Mouse (Mus musculus): ENCODE measurements around the gene Dip2c. TPM values are rescaled to one million over a fixed set of nuclear protein-coding genes. Genes with fewer than 3 reads are reported as not detected.

Dip2c gene
- 5.4 and 6.1 TPM in 2 replicates for polyA plus RNA-seq (2014; fragmentation: Nextera tagmentation; extraction: Ambion mirVana)

- Histone ChIP-seq H3K9ac (replicated peaks; ENCODE audit: low read length) (peak within 1 kb of the TSS; percentile 96), H3K36me3 (replicated peaks; ENCODE audit: control insufficient read depth, insufficient read depth, low read depth, low read length) (no peaks in the 10 kb centered on the region), H3K9me3 (replicated peaks; ENCODE audit: control insufficient read depth, low read length) (no peaks in the 10 kb centered on the region), H3K4me3 (ENCODE audit: low read depth, low read length) (peak within 1 kb of the TSS; percentile 93), H3K4me2 (ENCODE audit: low read depth, low read length) (peak within 1 kb of the TSS; percentile 62), H3K27ac (replicated peaks; ENCODE audit: low read depth, low read length) (peak within 1 kb of the TSS; percentile 94), H3K27me3 (ENCODE audit: control insufficient read depth, insufficient read depth, low read length) (no peaks in the 10 kb centered on the region), H3K4me1 (ENCODE audit: control insufficient read depth, insufficient read depth, low read length) (no peaks in the 10 kb centered on the region)
- peak; percentile 93 for DNase-seq (ENCODE audit: low spot score)
- peak; percentile 96 for ATAC-seq (replicated peaks; ENCODE audit: insufficient number of reproducible peaks, low FRiP score, low TSS enrichment, low read depth)
- under 1% methylated on average over 61 of the region's 67 CpGs for WGBS
Observed at GRCm38 (mm10) chr13:9276322-9276855, at the start of gene Dip2c. Gene Dip2c, plus strand, starts transcription at chr13:9276528.

- no peak overlapping the region for H3K4me2 ChIP-seq (ENCODE audit: low read depth, low read length)
- WGBS: 82% methylated on average over 5 of the region's 5 CpGs
- no peak for DNase-seq (ENCODE audit: low spot score)
- H3K36me3 ChIP-seq (replicated peaks; ENCODE audit: control insufficient read depth, insufficient read depth, low read depth, low read length): no peaks in the 10 kb centered on the region
- no peaks in the 10 kb centered on the region for H3K4me1 ChIP-seq (ENCODE audit: control insufficient read depth, insufficient read depth, low read length)
- H3K4me3 ChIP-seq (ENCODE audit: low read depth, low read length): no peak overlapping the region
- H3K27ac ChIP-seq (replicated peaks; ENCODE audit: low read depth, low read length): no peak overlapping the region
- no peaks in the 10 kb centered on the region for H3K27me3 ChIP-seq (ENCODE audit: control insufficient read depth, insufficient read depth, low read length)
- no peak for ATAC-seq (replicated peaks; ENCODE audit: insufficient number of reproducible peaks, low FRiP score, low TSS enrichment, low read depth)
- no peaks in the 10 kb centered on the region for H3K9me3 ChIP-seq (replicated peaks; ENCODE audit: control insufficient read depth, low read length)
- H3K9ac ChIP-seq (replicated peaks; ENCODE audit: low read length): no peak overlapping the region
Observed at GRCm38 (mm10) chr13:9227078-9227477, 49.2 kb upstream of the Dip2c start.

- Histone ChIP-seq H3K4me2 (ENCODE audit: low read depth, low read length) (no peak overlapping the region), H3K27ac (replicated peaks; ENCODE audit: low read depth, low read length) (no peak overlapping the region), H3K4me1 (ENCODE audit: control insufficient read depth, insufficient read depth, low read length) (no peaks in the 10 kb centered on the region), H3K36me3 (replicated peaks; ENCODE audit: control insufficient read depth, insufficient read depth, low read depth, low read length) (no peaks in the 10 kb centered on the region), H3K4me3 (ENCODE audit: low read depth, low read length) (no peak overlapping the region), H3K9ac (replicated peaks; ENCODE audit: low read length) (no peak overlapping the region), H3K27me3 (ENCODE audit: control insufficient read depth, insufficient read depth, low read length) (no peaks in the 10 kb centered on the region), H3K9me3 (replicated peaks; ENCODE audit: control insufficient read depth, low read length) (no peaks in the 10 kb centered on the region)
- 86% methylated on average over 7 of the region's 7 CpGs for whole genome bisulfite sequencing
- DNase-seq (ENCODE audit: low spot score) (no peak), ATAC-seq (replicated peaks; ENCODE audit: insufficient number of reproducible peaks, low FRiP score, low TSS enrichment, low read depth) (no peak)
Observed at GRCm38 (mm10) chr13:9237495-9237894, 38.8 kb upstream of the Dip2c start.

- H3K9me3 ChIP-seq (replicated peaks; ENCODE audit: control insufficient read depth, low read length): no peaks in the 10 kb centered on the region
- WGBS: 82% methylated on average over 5 of the region's 5 CpGs
- no peaks in the 10 kb centered on the region for H3K27me3 ChIP-seq (ENCODE audit: control insufficient read depth, insufficient read depth, low read length)
- no peak overlapping the region for H3K27ac ChIP-seq (replicated peaks; ENCODE audit: low read depth, low read length)
- no peak for DNase-seq (ENCODE audit: low spot score)
- no peak overlapping the region for H3K4me3 ChIP-seq (ENCODE audit: low read depth, low read length)
- no peaks in the 10 kb centered on the region for H3K36me3 ChIP-seq (replicated peaks; ENCODE audit: control insufficient read depth, insufficient read depth, low read depth, low read length)
- no peak for ATAC-seq (replicated peaks; ENCODE audit: insufficient number of reproducible peaks, low FRiP score, low TSS enrichment, low read depth)
- H3K4me1 ChIP-seq (ENCODE audit: control insufficient read depth, insufficient read depth, low read length): no peaks in the 10 kb centered on the region
- H3K4me2 ChIP-seq (ENCODE audit: low read depth, low read length): no peak overlapping the region
- no peak overlapping the region for H3K9ac ChIP-seq (replicated peaks; ENCODE audit: low read length)
Observed at GRCm38 (mm10) chr13:9239127-9239526, 37.2 kb upstream of the Dip2c start.

- Histone ChIP-seq H3K4me3 (ENCODE audit: low read depth, low read length) (no peak overlapping the region), H3K27me3 (ENCODE audit: control insufficient read depth, insufficient read depth, low read length) (no peaks in the 10 kb centered on the region), H3K4me1 (ENCODE audit: control insufficient read depth, insufficient read depth, low read length) (no peaks in the 10 kb centered on the region), H3K4me2 (ENCODE audit: low read depth, low read length) (no peak overlapping the region), H3K9ac (replicated peaks; ENCODE audit: low read length) (no peak overlapping the region), H3K27ac (replicated peaks; ENCODE audit: low read depth, low read length) (no peak overlapping the region), H3K9me3 (replicated peaks; ENCODE audit: control insufficient read depth, low read length) (no peaks in the 10 kb centered on the region), H3K36me3 (replicated peaks; ENCODE audit: control insufficient read depth, insufficient read depth, low read depth, low read length) (no peaks in the 10 kb centered on the region)
- no peak for DNase-seq (ENCODE audit: low spot score)
- 88% methylated on average over 12 of the region's 12 CpGs for WGBS
- no peak for ATAC-seq (replicated peaks; ENCODE audit: insufficient number of reproducible peaks, low FRiP score, low TSS enrichment, low read depth)
Observed at GRCm38 (mm10) chr13:9239631-9240236, 36.6 kb upstream of the Dip2c start.

- 78% methylated on average over 4 of the region's 4 CpGs for WGBS
Observed at GRCm38 (mm10) chr13:9261748-9262147, 14.6 kb upstream of the Dip2c start.

GRCm38 (mm10) chr13:9265516-9265915 is 10.8 kb upstream of the Dip2c start:
- no peak overlapping the region for H3K4me2 ChIP-seq (ENCODE audit: low read depth, low read length)
- WGBS: 84% methylated on average over 5 of the region's 5 CpGs
- ATAC-seq (replicated peaks; ENCODE audit: insufficient number of reproducible peaks, low FRiP score, low TSS enrichment, low read depth): no peak

More at GRCm38 (mm10) chr13:9261748-9262147, 14.6 kb upstream of the Dip2c start:
- ATAC-seq (replicated peaks; ENCODE audit: insufficient number of reproducible peaks, low FRiP score, low TSS enrichment, low read depth) (no peak), DNase-seq (ENCODE audit: low spot score) (no peak)
- Histone ChIP-seq H3K27me3 (ENCODE audit: control insufficient read depth, insufficient read depth, low read length) (no peaks in the 10 kb centered on the region), H3K27ac (replicated peaks; ENCODE audit: low read depth, low read length) (no peak overlapping the region), H3K36me3 (replicated peaks; ENCODE audit: control insufficient read depth, insufficient read depth, low read depth, low read length) (no peaks in the 10 kb centered on the region), H3K4me2 (ENCODE audit: low read depth, low read length) (no peak overlapping the region), H3K4me1 (ENCODE audit: control insufficient read depth, insufficient read depth, low read length) (no peaks in the 10 kb centered on the region), H3K9me3 (replicated peaks; ENCODE audit: control insufficient read depth, low read length) (no peaks in the 10 kb centered on the region), H3K9ac (replicated peaks; ENCODE audit: low read length) (no peak overlapping the region), H3K4me3 (ENCODE audit: low read depth, low read length) (no peak overlapping the region)

GRCm38 (mm10) chr13:9276856-9277620 is 710 bp downstream of the Dip2c start:
- Histone ChIP-seq H3K9me3 (replicated peaks; ENCODE audit: control insufficient read depth, low read length) (no peaks in the 10 kb centered on the region), H3K4me2 (ENCODE audit: low read depth, low read length) (peak overlapping the region; percentile 62), H3K27ac (replicated peaks; ENCODE audit: low read depth, low read length) (peak overlapping the region; percentile 94), H3K27me3 (ENCODE audit: control insufficient read depth, insufficient read depth, low read length) (no peaks in the 10 kb centered on the region), H3K4me3 (ENCODE audit: low read depth, low read length) (peak overlapping the region; percentile 93), H3K36me3 (replicated peaks; ENCODE audit: control insufficient read depth, insufficient read depth, low read depth, low read length) (no peaks in the 10 kb centered on the region), H3K4me1 (ENCODE audit: control insufficient read depth, insufficient read depth, low read length) (no peaks in the 10 kb centered on the region), H3K9ac (replicated peaks; ENCODE audit: low read length) (peak overlapping the region; percentile 96)
- ATAC-seq (replicated peaks; ENCODE audit: insufficient number of reproducible peaks, low FRiP score, low TSS enrichment, low read depth) (peak; percentile 83), DNase-seq (ENCODE audit: low spot score) (peak; percentile 61)
- under 1% methylated on average over 51 of the region's 75 CpGs for WGBS

More at GRCm38 (mm10) chr13:9265516-9265915, 10.8 kb upstream of the Dip2c start:
- no peak for DNase-seq (ENCODE audit: low spot score)
- no peaks in the 10 kb centered on the region for H3K36me3 ChIP-seq (replicated peaks; ENCODE audit: control insufficient read depth, insufficient read depth, low read depth, low read length)
- H3K27me3 ChIP-seq (ENCODE audit: control insufficient read depth, insufficient read depth, low read length): no peaks in the 10 kb centered on the region
- H3K27ac ChIP-seq (replicated peaks; ENCODE audit: low read depth, low read length): no peak overlapping the region
- H3K4me3 ChIP-seq (ENCODE audit: low read depth, low read length): no peak overlapping the region
- no peaks in the 10 kb centered on the region for H3K9me3 ChIP-seq (replicated peaks; ENCODE audit: control insufficient read depth, low read length)
- no peaks in the 10 kb centered on the region for H3K4me1 ChIP-seq (ENCODE audit: control insufficient read depth, insufficient read depth, low read length)
- no peak overlapping the region for H3K9ac ChIP-seq (replicated peaks; ENCODE audit: low read length)

Data from embryonic facial prominence, embryonic 11.5 days (tissue).